Mouse (Mus musculus) adipocyte (in vitro differentiated cells): ENCODE data around the gene Mtmr1.

Experiments used
- DNase-seq: peaks from one replicate; pipeline ENCODE4 v3.0.0-alpha.2; 2016; ENCODE audit warnings: low spot score

Gene Mtmr1

GRCm38 (mm10) chrX:71442916-71443315 lies 78.4 kb downstream of the Mtmr1 start:
- DNase-seq, result peak; percentile 12

GRCm38 (mm10) chrX:71456078-71456737 lies 91.6 kb downstream of the Mtmr1 start:
- no peak for DNase-seq

GRCm38 (mm10) chrX:71464138-71464826 lies 99.7 kb downstream of the Mtmr1 start:
- DNase-seq, result peak; percentile 34

- DNase-seq, result no peak
Observed at GRCm38 (mm10) chrX:71465417-71465816, 100.9 kb downstream of the Mtmr1 start.

GRCm38 (mm10) chrX:71467491-71467890 lies 102.9 kb downstream of the Mtmr1 start:
- peak; percentile 65 for DNase-seq
